Mouse (Mus musculus): ENCODE results near the gene Odf3l2. TPM values are rescaled to one million over a fixed set of nuclear protein-coding genes. Genes with fewer than 3 reads are reported as not detected.

Odf3l2 gene
- not detected in 2 replicates for polyA plus RNA-seq (2012; rRNA removed)

GRCm38 (mm10) chr10:79645711-79646110 lies at the start of gene Odf3l2:
Gene Odf3l2, minus strand, starts transcription at chr10:79645738.
- 70% methylated on average over 8 of the region's 8 CpGs for WGBS
- TF ChIP-seq CTCF (IDR thresholded peaks at IDR 0.05; ENCODE audit: extremely low read depth, insufficient read length, insufficient replicate concordance, low read depth, low read length) (no peak), POLR2A (IDR thresholded peaks at IDR 0.05; ENCODE audit: low read depth, low read length) (no peak)
- H3K4me3 ChIP-seq (ENCODE audit: low read depth, low read length), result no peak within 1 kb of the TSS

GRCm38 (mm10) chr10:79694379-79694655 lies 48.8 kb upstream of the Odf3l2 start:
- 0 out of 2 replicates have a peak, but pooled peaks cover under 1% of the 10 kb centered on the region for H3K36me3 ChIP-seq (ENCODE audit: control insufficient read depth, insufficient read depth, low read length)
- peaks cover 31% of the 10 kb centered on the region for H3K4me1 ChIP-seq (ENCODE audit: control insufficient read depth, insufficient read depth, insufficient read length, low read length)
- no peaks in the 10 kb centered on the region for H3K27me3 ChIP-seq (ENCODE audit: control insufficient read depth, insufficient read depth, low read length)
- no peak overlapping the region for H3K27ac ChIP-seq (ENCODE audit: insufficient read depth, low read depth, low read length)
- 88% methylated on average over 6 of the region's 6 CpGs for WGBS
- no peak for TF ChIP-seq CTCF (IDR thresholded peaks at IDR 0.05; ENCODE audit: extremely low read depth, insufficient read length, insufficient replicate concordance, low read depth, low read length)
- no peak for TF ChIP-seq POLR2A (IDR thresholded peaks at IDR 0.05; ENCODE audit: low read depth, low read length)
- no peak overlapping the region for H3K4me3 ChIP-seq (ENCODE audit: low read depth, low read length)

More at GRCm38 (mm10) chr10:79645711-79646110, at the start of gene Odf3l2:
- H3K27ac ChIP-seq (ENCODE audit: insufficient read depth, low read depth, low read length), result no peak within 1 kb of the TSS
- H3K36me3 ChIP-seq (ENCODE audit: control insufficient read depth, insufficient read depth, low read length), result no peaks in the 10 kb centered on the region
- no peaks in the 10 kb centered on the region for H3K27me3 ChIP-seq (ENCODE audit: control insufficient read depth, insufficient read depth, low read length)
- no peaks in the 10 kb centered on the region for H3K4me1 ChIP-seq (ENCODE audit: control insufficient read depth, insufficient read depth, insufficient read length, low read length)

- Histone ChIP-seq H3K4me3 (ENCODE audit: low read depth, low read length) (no peak overlapping the region), H3K4me1 (ENCODE audit: control insufficient read depth, insufficient read depth, insufficient read length, low read length) (peaks cover 28% of the 10 kb centered on the region), H3K27me3 (ENCODE audit: control insufficient read depth, insufficient read depth, low read length) (no peaks in the 10 kb centered on the region), H3K27ac (ENCODE audit: insufficient read depth, low read depth, low read length) (no peak overlapping the region), H3K36me3 (ENCODE audit: control insufficient read depth, insufficient read depth, low read length) (peaks cover 6% of the 10 kb centered on the region)
- WGBS, result 75% methylated on average over 12 of the region's 12 CpGs
- no peak for TF ChIP-seq POLR2A (IDR thresholded peaks at IDR 0.05; ENCODE audit: low read depth, low read length)
- no peak for TF ChIP-seq CTCF (IDR thresholded peaks at IDR 0.05; ENCODE audit: extremely low read depth, insufficient read length, insufficient replicate concordance, low read depth, low read length)
Observed at GRCm38 (mm10) chr10:79693580-79694378, 48.2 kb upstream of the Odf3l2 start.

GRCm38 (mm10) chr10:79691986-79692548 lies 46.5 kb upstream of the Odf3l2 start:
- 95% methylated on average over 2 of the region's 2 CpGs for WGBS
- peaks cover 22% of the 10 kb centered on the region for H3K36me3 ChIP-seq (ENCODE audit: control insufficient read depth, insufficient read depth, low read length)
- H3K27ac ChIP-seq (ENCODE audit: insufficient read depth, low read depth, low read length), result no peak overlapping the region
- H3K4me1 ChIP-seq (ENCODE audit: control insufficient read depth, insufficient read depth, insufficient read length, low read length), result peaks cover 13% of the 10 kb centered on the region
- TF ChIP-seq POLR2A (IDR thresholded peaks at IDR 0.05; ENCODE audit: low read depth, low read length) (no peak), CTCF (IDR thresholded peaks at IDR 0.05; ENCODE audit: extremely low read depth, insufficient read length, insufficient replicate concordance, low read depth, low read length) (no peak)
- no peak overlapping the region for H3K4me3 ChIP-seq (ENCODE audit: low read depth, low read length)
- no peaks in the 10 kb centered on the region for H3K27me3 ChIP-seq (ENCODE audit: control insufficient read depth, insufficient read depth, low read length)

GRCm38 (mm10) chr10:79689178-79689577 lies 43.6 kb upstream of the Odf3l2 start:
- H3K27ac ChIP-seq (ENCODE audit: insufficient read depth, low read depth, low read length), result no peak overlapping the region
- TF ChIP-seq POLR2A (IDR thresholded peaks at IDR 0.05; ENCODE audit: low read depth, low read length) (no peak), CTCF (IDR thresholded peaks at IDR 0.05; ENCODE audit: extremely low read depth, insufficient read length, insufficient replicate concordance, low read depth, low read length) (no peak)
- no peaks in the 10 kb centered on the region for H3K27me3 ChIP-seq (ENCODE audit: control insufficient read depth, insufficient read depth, low read length)
- peaks cover 42% of the 10 kb centered on the region for H3K36me3 ChIP-seq (ENCODE audit: control insufficient read depth, insufficient read depth, low read length)
- H3K4me3 ChIP-seq (ENCODE audit: low read depth, low read length), result no peak overlapping the region
- 90% methylated on average over 3 of the region's 3 CpGs for WGBS
- H3K4me1 ChIP-seq (ENCODE audit: control insufficient read depth, insufficient read depth, insufficient read length, low read length), result no peaks in the 10 kb centered on the region

- TF ChIP-seq CTCF (IDR thresholded peaks at IDR 0.05; ENCODE audit: extremely low read depth, insufficient read length, insufficient replicate concordance, low read depth, low read length), result no peak
- TF ChIP-seq POLR2A (IDR thresholded peaks at IDR 0.05; ENCODE audit: low read depth, low read length), result no peak
- Histone ChIP-seq H3K27ac (ENCODE audit: insufficient read depth, low read depth, low read length) (no peak within 1 kb of the TSS), H3K36me3 (ENCODE audit: control insufficient read depth, insufficient read depth, low read length) (peaks cover 42% of the 10 kb centered on the region), H3K27me3 (ENCODE audit: control insufficient read depth, insufficient read depth, low read length) (no peaks in the 10 kb centered on the region), H3K4me3 (ENCODE audit: low read depth, low read length) (no peak within 1 kb of the TSS), H3K4me1 (ENCODE audit: control insufficient read depth, insufficient read depth, insufficient read length, low read length) (peaks cover 4% of the 10 kb centered on the region; the same call in 1 of the 2 replicates)
- 79% methylated on average over 4 of the region's 4 CpGs for WGBS
Observed at GRCm38 (mm10) chr10:79688720-79689119, 43.2 kb upstream of the Odf3l2 start, which contains the start of gene Gzmm. Gene Gzmm, plus strand, starts transcription at chr10:79689020.

GRCm38 (mm10) chr10:79687513-79687912 lies 42.0 kb upstream of the Odf3l2 start:
- no peak overlapping the region for H3K27ac ChIP-seq (ENCODE audit: insufficient read depth, low read depth, low read length)
- TF ChIP-seq POLR2A (IDR thresholded peaks at IDR 0.05; ENCODE audit: low read depth, low read length) (no peak), CTCF (IDR thresholded peaks at IDR 0.05; ENCODE audit: extremely low read depth, insufficient read length, insufficient replicate concordance, low read depth, low read length) (no peak)
- H3K4me1 ChIP-seq (ENCODE audit: control insufficient read depth, insufficient read depth, insufficient read length, low read length), result peaks cover 12% of the 10 kb centered on the region
- no peaks in the 10 kb centered on the region for H3K27me3 ChIP-seq (ENCODE audit: control insufficient read depth, insufficient read depth, low read length)
- no peak overlapping the region for H3K4me3 ChIP-seq (ENCODE audit: low read depth, low read length)
- 86% methylated on average over 6 of the region's 6 CpGs for WGBS
- H3K36me3 ChIP-seq (ENCODE audit: control insufficient read depth, insufficient read depth, low read length), result peaks cover 42% of the 10 kb centered on the region
